Mouse (Mus musculus) limb, embryonic 13.5 days (tissue): Measurements from ENCODE around the gene Nfkbil1. TPM values are rescaled to one million over a fixed set of nuclear protein-coding genes. Genes with fewer than 3 reads are reported as not detected.

Source experiments
- ATAC-seq: fragments of 200-750 bp; cut with Nextera tagmentation; 2 replicates; pipeline ENCODE4 v1.8.0; 2017; ENCODE audit warnings: low read depth, moderate number of reproducible peaks, moderate TSS enrichment; ENCODE audit not compliant: low FRiP score
- H3K27ac ChIP-seq: fragments of 300-500 bp; sonication (generic); 2 replicates; pipeline ENCODE4 v1.5.1; 2015; ENCODE audit warnings: inconsistent platforms, mild to moderate bottlenecking, moderate library complexity
- H3K27me3 ChIP-seq: fragments of 300-500 bp; sonication (generic); 2 replicates; pipeline ENCODE4 v1.6.1; 2015; ENCODE audit warnings: mild to moderate bottlenecking, inconsistent platforms
- H3K36me3 ChIP-seq: fragments of 300-500 bp; sonication (generic); 2 replicates; pipeline ENCODE4 v1.6.1; 2015; ENCODE audit warnings: inconsistent platforms, mild to moderate bottlenecking, moderate library complexity
- H3K4me1 ChIP-seq: fragments of 300-500 bp; sonication (generic); 2 replicates; pipeline ENCODE4 v1.6.1; 2015; ENCODE audit warnings: inconsistent platforms
- H3K4me2 ChIP-seq: fragments of 300-500 bp; sonication (generic); replicated peaks from 2 replicates; pipeline ENCODE4 v1.6.1; 2015; ENCODE audit warnings: inconsistent platforms, mild to moderate bottlenecking, moderate library complexity
- H3K4me3 ChIP-seq: fragments of 300-500 bp; sonication (generic); 2 replicates; pipeline ENCODE4 v1.5.1; 2015; ENCODE audit warnings: moderate library complexity, mild to moderate bottlenecking, inconsistent platforms
- H3K9ac ChIP-seq: fragments of 300-500 bp; sonication (generic); 2 replicates; pipeline ENCODE4 v1.6.1; 2015; ENCODE audit warnings: mild to moderate bottlenecking, inconsistent platforms
- H3K9me3 ChIP-seq: fragments of 300-500 bp; sonication (generic); 2 replicates; pipeline ENCODE4 v1.6.1; 2016; ENCODE audit warnings: inconsistent platforms
- WGBS: fragments of 180-500 bp; shearing (Covaris S2); methylation state at CpG from one replicate; pipeline ENCODE4 v1.1.7; 2015; 5-methylcytosine and 5-hydroxymethylcytosine counted together
- polyA plus RNA-seq: library from polyadenylated mRNA; unstranded; fragments of >200 nt; fragmentation: Nextera tagmentation; extraction: Ambion mirVana; gene quantifications from 2 replicates; pipeline ENCODE4 v1.2.1, GENCODE M21; 2015

Gene Nfkbil1
- polyA plus RNA-seq, 1 experiment from 2014 or later, result 12.2 TPM

DNA sequence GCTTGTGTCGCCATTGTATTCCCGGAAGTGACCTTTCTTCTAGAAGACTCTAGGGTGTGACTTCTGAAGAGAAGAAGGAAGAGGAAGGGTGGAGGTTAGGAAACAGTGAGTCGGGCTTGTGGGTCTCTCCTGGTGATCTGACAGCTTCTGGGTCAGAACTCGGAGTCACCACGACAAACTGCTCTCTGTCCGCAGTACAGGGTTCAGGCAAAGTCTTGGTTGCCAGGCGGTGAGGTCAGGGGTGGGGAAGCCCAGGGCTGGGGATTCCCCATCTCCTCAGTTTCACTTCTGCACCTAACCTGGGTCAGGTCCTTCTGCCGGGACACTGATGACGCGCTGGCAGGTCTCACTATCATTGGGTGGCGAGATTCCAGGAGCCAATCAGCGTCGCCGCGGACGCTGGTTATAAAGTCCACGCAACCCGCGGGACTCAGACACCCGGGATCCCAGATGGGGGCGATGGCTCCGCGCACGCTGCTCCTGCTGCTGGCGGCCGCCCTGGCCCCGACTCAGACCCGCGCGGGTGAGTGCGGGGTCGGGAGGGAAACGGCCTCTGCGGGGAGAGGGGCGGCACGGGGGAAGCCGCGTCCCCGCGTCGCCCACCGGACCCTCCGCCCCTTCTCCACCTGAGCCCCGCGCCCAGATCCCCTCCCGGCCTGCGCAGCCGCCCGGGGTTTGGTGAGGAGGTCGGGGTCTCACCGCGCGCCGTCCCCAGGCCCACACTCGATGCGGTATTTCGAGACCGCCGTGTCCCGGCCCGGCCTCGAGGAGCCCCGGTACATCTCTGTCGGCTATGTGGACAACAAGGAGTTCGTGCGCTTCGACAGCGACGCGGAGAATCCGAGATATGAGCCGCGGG is 27.3 kb upstream of the Nfkbil1 start, which contains the start of gene H2-D1:
TSS of gene H2-D1 (plus strand) at position 67 of the 859 bp plus-strand sequence.
- H3K27ac ChIP-seq, result no peak within 1 kb of the TSS

DNA sequence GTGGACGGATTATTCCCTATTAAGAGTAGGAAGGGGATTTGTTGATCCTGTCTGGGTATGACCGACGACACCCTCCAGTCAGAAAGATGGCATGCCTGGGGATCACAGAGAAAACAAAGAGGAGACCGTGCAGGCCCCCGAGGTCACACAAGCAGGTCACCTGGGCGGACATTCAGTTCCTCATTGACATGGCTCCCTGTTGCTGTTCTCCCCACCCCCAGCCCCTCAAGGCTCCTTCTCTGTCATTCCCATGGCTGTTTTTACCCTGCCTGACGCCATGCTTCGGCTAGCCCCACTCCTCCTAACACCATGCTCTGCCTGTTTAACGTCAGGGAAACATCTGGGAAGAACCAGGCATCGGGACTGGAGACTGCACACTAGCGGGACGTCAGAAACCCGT is 26.1 kb upstream of the Nfkbil1 start:
- H3K9me3 ChIP-seq, result no peaks in the 10 kb centered on the region
- H3K27ac ChIP-seq, result no peak overlapping the region
- 69% methylated on average over 13 of the region's 13 CpGs for WGBS
- no peak overlapping the region for H3K4me3 ChIP-seq
- H3K4me1 ChIP-seq, result peaks cover 6% of the 10 kb centered on the region; the same call in 1 of the 2 replicates
- ATAC-seq, result no peak
- no peak overlapping the region for H3K4me2 ChIP-seq
- H3K9ac ChIP-seq, result no peak overlapping the region
- peaks cover 77% of the 10 kb centered on the region for H3K27me3 ChIP-seq
- no peaks in the 10 kb centered on the region for H3K36me3 ChIP-seq

More for the DNA sequence above, 27.3 kb upstream of the Nfkbil1 start, which contains the start of gene H2-D1:
- Histone ChIP-seq H3K9me3 (no peaks in the 10 kb centered on the region), H3K9ac (peak within 1 kb of the TSS; percentile 61), H3K27me3 (peaks cover 80% of the 10 kb centered on the region), H3K4me1 (peaks cover 4% of the 10 kb centered on the region; the same call in 1 of the 2 replicates), H3K36me3 (no peaks in the 10 kb centered on the region), H3K4me2 (peak within 1 kb of the TSS; percentile 98), H3K4me3 (peak within 1 kb of the TSS; percentile 67)
- ATAC-seq, result peak; percentile 85
- 1% methylated on average over 68 of the region's 73 CpGs for WGBS

DNA sequence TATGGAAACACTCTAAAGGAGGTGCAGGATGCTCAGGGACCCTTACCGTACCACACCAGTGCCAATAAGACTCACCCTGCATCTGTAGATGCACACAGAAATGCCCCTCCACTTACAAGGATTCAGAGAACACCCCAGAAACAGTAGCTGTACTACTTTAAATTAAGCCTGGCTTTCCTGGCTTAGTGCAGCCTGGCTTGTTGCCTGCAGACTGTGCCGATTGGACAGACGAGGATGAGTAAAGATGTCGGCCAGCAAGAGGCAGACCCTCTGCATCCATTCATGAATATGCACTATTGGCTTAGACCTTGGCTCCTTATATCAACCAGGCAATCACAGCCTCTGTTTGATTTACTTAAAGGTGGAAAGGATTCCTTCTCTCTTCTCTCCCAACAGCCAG is 24.0 kb upstream of the Nfkbil1 start:
- H3K9me3 ChIP-seq, result no peaks in the 10 kb centered on the region
- no peak overlapping the region for H3K4me2 ChIP-seq
- WGBS, result 82% methylated on average over 4 of the region's 4 CpGs
- no peaks in the 10 kb centered on the region for H3K36me3 ChIP-seq
- ATAC-seq, result no peak
- no peak overlapping the region for H3K27ac ChIP-seq
- no peak overlapping the region for H3K4me3 ChIP-seq
- peaks cover 6% of the 10 kb centered on the region; the same call in 1 of the 2 replicates for H3K4me1 ChIP-seq
- H3K27me3 ChIP-seq, result peaks cover 60% of the 10 kb centered on the region
- no peak overlapping the region for H3K9ac ChIP-seq

DNA sequence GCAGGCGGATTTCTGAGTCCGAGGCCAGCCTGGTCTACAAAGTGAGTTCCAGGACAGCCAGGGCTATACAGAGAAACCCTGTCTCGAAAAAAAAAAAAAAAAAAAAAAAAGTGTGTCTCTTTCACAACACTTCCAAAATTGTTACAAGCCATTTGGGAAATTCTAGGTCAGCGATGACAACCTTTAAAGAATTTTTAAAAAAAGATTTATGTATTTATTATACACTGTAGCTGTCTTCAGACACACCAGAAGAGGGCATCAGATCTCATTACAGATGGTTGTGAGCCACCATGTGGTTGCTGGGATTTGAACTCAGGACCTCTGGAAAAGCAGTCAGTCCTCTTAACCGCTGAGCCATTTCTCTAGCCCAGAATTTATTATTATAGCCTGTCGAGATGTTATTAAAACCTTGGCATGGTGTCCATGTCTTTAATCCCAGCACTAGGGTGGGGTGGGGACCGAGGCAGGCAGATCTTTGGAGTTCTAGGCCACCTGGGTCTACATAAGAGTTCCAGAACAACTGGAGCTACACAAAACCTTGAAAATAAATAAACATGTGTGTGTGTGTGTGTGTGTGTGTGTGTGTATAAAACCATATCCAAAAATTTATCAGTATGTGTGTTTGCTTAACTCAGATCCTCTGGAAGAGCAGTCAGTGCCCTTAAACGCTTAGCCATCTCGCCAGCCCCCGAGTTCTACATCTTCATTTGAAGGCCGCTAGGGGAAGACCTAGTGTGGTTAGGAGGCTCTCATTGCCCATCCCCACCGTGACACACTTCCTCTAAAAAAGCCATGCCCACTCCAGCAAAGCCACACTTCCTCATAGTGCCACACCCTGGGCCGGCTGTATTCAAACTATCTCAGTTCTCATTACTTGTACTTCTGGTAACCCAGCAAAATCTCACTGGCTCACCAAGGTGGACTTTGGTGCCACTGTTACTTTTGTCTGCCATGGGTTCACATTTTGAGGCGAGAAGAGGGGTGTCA is 23.2 kb upstream of the Nfkbil1 start:
- H3K36me3 ChIP-seq, result peaks cover 8% of the 10 kb centered on the region
- peaks cover 6% of the 10 kb centered on the region; the same call in 1 of the 2 replicates for H3K4me1 ChIP-seq
- H3K9ac ChIP-seq, result no peak overlapping the region
- ATAC-seq, result no peak
- no peak overlapping the region for H3K4me2 ChIP-seq
- H3K9me3 ChIP-seq, result no peaks in the 10 kb centered on the region
- WGBS, result 61% methylated on average over 13 of the region's 14 CpGs
- no peak overlapping the region for H3K4me3 ChIP-seq
- no peak overlapping the region for H3K27ac ChIP-seq
- H3K27me3 ChIP-seq, result peaks cover 51% of the 10 kb centered on the region

DNA sequence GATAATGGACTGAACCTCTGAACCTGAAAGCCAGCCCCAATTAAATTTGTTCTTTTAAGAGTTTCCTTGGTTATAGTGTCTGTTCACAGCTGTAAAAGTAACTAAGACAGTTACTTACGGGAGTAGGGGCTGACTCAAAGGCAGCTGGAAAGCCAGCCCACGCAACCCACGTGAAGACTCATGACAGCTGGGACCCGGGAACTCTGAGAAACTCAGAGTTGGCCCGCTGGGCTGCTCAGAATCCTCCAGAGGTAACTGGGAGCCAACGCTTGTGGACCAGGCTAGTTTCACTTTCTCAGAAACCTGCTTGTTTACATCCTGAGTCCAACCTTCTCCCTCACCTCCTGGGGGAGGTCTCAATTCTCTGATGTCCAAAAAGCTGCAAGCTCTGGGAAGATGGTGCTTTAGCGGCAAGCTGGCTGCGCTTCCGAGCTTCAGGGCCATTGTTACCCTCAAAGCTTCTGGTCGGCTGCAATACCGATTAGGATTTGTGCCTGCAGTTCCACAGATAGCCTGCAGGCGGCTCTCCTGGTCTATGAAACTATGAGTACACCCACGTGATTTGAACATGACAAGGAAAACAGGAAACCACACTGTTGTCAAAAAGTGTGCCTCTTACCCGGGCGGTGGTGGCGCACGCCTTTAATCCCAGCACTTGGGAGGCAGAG is 22.4 kb upstream of the Nfkbil1 start:
- Histone ChIP-seq H3K4me3 (peak overlapping the region; percentile 15; the same call in 1 of the 2 replicates), H3K27me3 (peaks cover 43% of the 10 kb centered on the region), H3K4me1 (peaks cover 6% of the 10 kb centered on the region; the same call in 1 of the 2 replicates), H3K27ac (no peak overlapping the region), H3K4me2 (peak overlapping the region; percentile 44), H3K9me3 (no peaks in the 10 kb centered on the region), H3K36me3 (peaks cover 16% of the 10 kb centered on the region), H3K9ac (peak overlapping the region; percentile 19; the same call in 1 of the 2 replicates)
- WGBS, result 17% methylated on average over 17 of the region's 17 CpGs
- ATAC-seq, result no peak

DNA sequence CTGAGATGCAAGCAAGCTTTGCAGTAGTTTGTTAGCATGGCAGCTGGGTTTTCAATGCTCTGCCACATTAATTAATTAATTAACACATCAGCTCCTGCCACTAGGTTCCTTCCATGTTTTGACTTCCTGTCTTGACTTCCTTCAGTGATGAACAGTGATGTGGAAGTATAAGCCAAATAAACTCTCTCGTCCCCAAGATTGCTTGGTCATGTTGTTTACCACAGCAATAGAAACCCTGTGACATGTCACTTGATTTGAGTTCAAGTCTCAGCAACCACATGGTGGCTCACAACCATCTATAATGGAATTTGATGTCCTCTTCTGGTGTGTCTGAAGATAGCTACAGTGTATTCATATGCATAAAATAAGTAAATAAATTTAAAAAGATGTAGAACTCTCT is 21.8 kb upstream of the Nfkbil1 start:
- 80% methylated on average over 1 of the region's 1 CpGs for WGBS

DNA sequence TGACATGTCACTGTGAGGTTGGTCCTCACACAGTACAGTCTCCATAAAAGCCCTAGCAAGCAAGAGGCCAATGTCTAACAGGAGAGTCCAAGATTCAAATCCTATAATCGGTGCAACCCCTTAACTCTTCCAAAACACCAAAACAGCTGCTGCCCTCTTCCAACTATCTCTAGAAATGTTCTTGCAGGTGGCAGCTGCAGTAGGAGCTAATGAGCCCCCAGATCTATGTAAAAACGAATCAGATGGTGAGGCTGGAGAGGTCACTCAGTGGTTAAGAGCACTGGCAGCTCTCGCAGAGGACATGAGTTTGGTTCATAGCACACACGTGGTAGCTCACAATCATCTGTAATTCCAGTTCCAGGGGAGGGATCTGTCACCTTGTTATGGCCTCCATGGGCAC is 20.1 kb upstream of the Nfkbil1 start:
- H3K4me2 ChIP-seq, result no peak overlapping the region
- WGBS, result 47% methylated on average over 4 of the region's 4 CpGs
- H3K4me1 ChIP-seq, result peaks cover 3% of the 10 kb centered on the region; the same call in 1 of the 2 replicates
- H3K9ac ChIP-seq, result no peak overlapping the region
- ATAC-seq, result no peak
- no peaks in the 10 kb centered on the region for H3K9me3 ChIP-seq
- no peak overlapping the region for H3K4me3 ChIP-seq
- H3K27me3 ChIP-seq, result peaks cover 21% of the 10 kb centered on the region
- H3K27ac ChIP-seq, result no peak overlapping the region
- peaks cover 37% of the 10 kb centered on the region for H3K36me3 ChIP-seq

More for the DNA sequence above, 21.8 kb upstream of the Nfkbil1 start:
- Histone ChIP-seq H3K4me3 (no peak overlapping the region), H3K27ac (no peak overlapping the region), H3K9me3 (no peaks in the 10 kb centered on the region), H3K27me3 (peaks cover 38% of the 10 kb centered on the region), H3K9ac (no peak overlapping the region), H3K36me3 (peaks cover 22% of the 10 kb centered on the region), H3K4me2 (no peak overlapping the region), H3K4me1 (peaks cover 3% of the 10 kb centered on the region; the same call in 1 of the 2 replicates)
- no peak for ATAC-seq

DNA sequence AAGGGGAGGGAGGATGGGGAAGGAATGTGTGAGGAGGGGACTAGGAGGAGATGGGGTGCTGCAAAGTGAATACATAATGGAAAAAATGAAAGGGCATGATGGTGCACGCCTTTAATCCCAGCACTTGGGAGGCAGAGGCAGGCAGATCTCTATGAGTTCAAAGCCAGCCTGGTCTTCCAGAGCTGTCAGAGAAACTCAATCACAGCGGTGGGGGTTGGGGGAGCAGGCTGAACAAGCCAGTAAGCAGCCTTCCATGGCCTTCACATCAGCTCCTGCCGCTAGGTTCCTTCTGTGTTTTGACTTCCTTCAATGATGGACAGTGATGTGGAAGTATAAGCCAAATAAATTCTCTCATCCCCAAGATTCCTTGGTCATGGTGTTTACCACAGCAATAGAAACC is 19.7 kb upstream of the Nfkbil1 start:
- H3K9ac ChIP-seq, result no peak overlapping the region
- H3K4me3 ChIP-seq, result no peak overlapping the region
- no peak overlapping the region for H3K4me2 ChIP-seq
- H3K27ac ChIP-seq, result no peak overlapping the region
- 72% methylated on average over 3 of the region's 3 CpGs for WGBS
- peaks cover 17% of the 10 kb centered on the region for H3K27me3 ChIP-seq
- peaks cover 41% of the 10 kb centered on the region for H3K36me3 ChIP-seq
- ATAC-seq, result no peak
- H3K9me3 ChIP-seq, result no peaks in the 10 kb centered on the region
- H3K4me1 ChIP-seq, result peaks cover 3% of the 10 kb centered on the region; the same call in 1 of the 2 replicates

DNA sequence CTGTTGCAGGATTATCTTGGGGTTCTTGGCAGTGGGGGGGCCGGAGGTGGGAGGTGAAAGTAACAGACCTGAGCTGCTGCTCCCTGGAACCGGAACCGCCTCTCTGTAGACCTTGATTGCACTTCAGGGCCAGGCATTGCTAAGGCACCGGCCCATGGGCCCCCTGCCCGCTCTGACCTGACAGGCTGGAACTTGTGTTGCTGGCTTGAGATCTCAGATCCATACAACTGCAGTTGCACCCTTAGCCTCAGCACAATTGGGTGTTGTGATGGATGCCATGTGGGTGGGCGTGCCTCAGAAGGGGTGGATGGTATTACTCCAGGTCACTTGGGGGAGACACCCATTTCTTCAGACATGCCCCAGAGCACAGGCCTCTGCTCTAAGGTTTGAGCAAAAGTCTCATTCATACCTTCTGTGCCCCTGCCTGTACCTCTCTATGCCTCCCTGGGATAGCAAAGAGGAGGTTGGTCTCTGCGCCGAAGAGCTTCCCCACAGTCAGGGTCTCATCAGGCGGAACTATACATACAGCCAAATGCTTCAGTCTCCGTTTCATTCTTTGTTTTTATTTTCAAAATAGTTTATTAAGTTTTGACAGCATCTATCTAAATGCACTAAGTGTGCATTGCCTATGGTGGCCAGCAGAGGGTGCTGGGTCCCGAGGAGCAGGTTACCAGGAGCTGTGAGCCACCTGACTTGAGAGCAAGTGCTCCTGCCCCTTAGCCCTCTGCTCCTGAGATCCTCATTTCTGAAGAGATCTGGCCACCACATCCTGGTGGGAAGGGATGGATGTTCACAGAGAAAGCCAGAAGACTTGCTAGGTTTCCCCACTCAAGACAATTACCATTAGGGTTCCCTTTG is 18.9 kb upstream of the Nfkbil1 start:
- 0 out of 2 replicates have a peak, but pooled peaks have one; percentile 10 for ATAC-seq
- Histone ChIP-seq H3K27ac (no peak overlapping the region), H3K4me2 (no peak overlapping the region), H3K4me3 (no peak overlapping the region), H3K36me3 (peaks cover 50% of the 10 kb centered on the region), H3K9me3 (no peaks in the 10 kb centered on the region), H3K4me1 (peaks cover 3% of the 10 kb centered on the region; the same call in 1 of the 2 replicates), H3K27me3 (peaks cover 10% of the 10 kb centered on the region), H3K9ac (no peak overlapping the region)
- 61% methylated on average over 11 of the region's 11 CpGs for WGBS

DNA sequence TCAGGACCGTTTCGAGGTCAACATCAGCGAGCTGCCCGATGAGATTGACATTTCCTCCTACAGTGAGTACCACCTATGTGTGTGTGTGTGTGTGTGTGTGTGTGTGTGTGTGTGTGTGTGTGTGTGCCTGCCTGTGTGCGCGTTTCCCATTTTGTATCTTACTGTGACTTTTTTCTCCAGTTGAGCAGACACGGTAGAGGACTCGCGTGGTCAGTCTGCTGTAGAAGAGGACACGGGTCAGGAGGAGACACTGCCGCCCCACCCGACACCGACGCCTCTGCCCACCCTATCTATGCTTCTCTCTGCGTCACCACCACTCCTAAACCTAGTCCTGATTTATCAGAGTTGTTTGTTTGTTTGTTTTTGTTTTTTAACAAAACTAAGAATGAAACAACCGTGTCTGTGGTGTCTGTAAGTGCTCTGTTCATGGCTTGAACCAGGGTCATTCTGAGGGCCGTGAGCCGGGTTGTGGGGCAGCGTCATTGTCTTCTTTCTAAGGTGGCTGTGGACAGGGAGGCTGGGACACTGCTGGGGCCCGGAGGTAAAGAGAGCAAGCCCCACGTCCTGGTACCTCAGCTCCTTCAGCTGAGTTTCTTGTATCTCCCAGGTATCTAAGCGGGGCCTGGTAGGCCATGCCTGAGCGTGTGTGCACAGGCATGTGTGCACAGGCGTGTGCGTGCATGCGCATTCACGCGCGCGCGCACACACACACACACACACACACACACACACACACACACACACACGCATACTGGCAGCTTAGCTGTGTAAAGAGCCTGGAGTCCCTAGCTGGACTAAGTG is 17.9 kb upstream of the Nfkbil1 start:
- Histone ChIP-seq H3K4me2 (no peak overlapping the region), H3K9me3 (no peaks in the 10 kb centered on the region), H3K4me1 (peaks cover 3% of the 10 kb centered on the region; the same call in 1 of the 2 replicates), H3K27me3 (0 out of 2 replicates have a peak, but pooled peaks cover 2% of the 10 kb centered on the region), H3K9ac (no peak overlapping the region), H3K4me3 (no peak overlapping the region), H3K36me3 (peaks cover 60% of the 10 kb centered on the region), H3K27ac (no peak overlapping the region)
- WGBS, result 89% methylated on average over 32 of the region's 32 CpGs
- ATAC-seq, result no peak
